Mouse (Mus musculus) heart, embryonic 14.5 days (tissue): ENCODE data around the gene Dact3. TPM values are rescaled to one million over a fixed set of nuclear protein-coding genes. Genes with fewer than 3 reads are reported as not detected.

Experiments used
- ATAC-seq: fragments of 200-750 bp; cut with Nextera tagmentation; 2 replicates; pipeline ENCODE4 v1.8.0; 2017; ENCODE audit warnings: low read depth, moderate TSS enrichment; ENCODE audit not compliant: insufficient number of reproducible peaks, insufficient read depth, low FRiP score
- H3K27ac ChIP-seq, 2 experiments: fragments of 200-500 bp in 1 of 2; fragments of 300-500 bp in 1 of 2; sonication (generic) in 1 of 2; replicated peaks in 1 of 2; 2 replicates each; pipeline ENCODE4 v1.5.1; 2012 to 2014; ENCODE audit warnings: low read depth in 2 of 2, low read length in 2 of 2, control low read depth in 1 of 2, mild to moderate bottlenecking in 1 of 2, mixed read lengths in 1 of 2; ENCODE audit not compliant: control insufficient read depth in 1 of 2, insufficient read depth in 1 of 2
- H3K27me3 ChIP-seq: fragments of 300-500 bp; sonication (generic); 2 replicates; pipeline ENCODE4 v1.6.1; 2014; ENCODE audit warnings: mild to moderate bottlenecking, low read length, control low read depth; ENCODE audit not compliant: control insufficient read depth, insufficient read depth
- H3K36me3 ChIP-seq: fragments of 300-500 bp; sonication (generic); 2 replicates; pipeline ENCODE4 v1.6.1; 2014; ENCODE audit warnings: mild to moderate bottlenecking, control low read depth, low read length, mixed read lengths; ENCODE audit not compliant: control insufficient read depth, insufficient read depth
- H3K4me1 ChIP-seq, 2 experiments: fragments of 200-500 bp in 1 of 2; fragments of 300-500 bp in 1 of 2; sonication (generic) in 1 of 2; 2 replicates each; pipeline ENCODE4 v1.6.1; 2012 to 2014; ENCODE audit warnings: low read length in 2 of 2, control low read depth in 1 of 2, mixed read lengths in 1 of 2; ENCODE audit not compliant: control insufficient read depth in 2 of 2, insufficient read depth in 2 of 2
- H3K4me2 ChIP-seq: fragments of 300-500 bp; sonication (generic); 2 replicates; pipeline ENCODE4 v1.6.1; 2014; ENCODE audit warnings: mild to moderate bottlenecking, low read length
- H3K4me3 ChIP-seq, 2 experiments: fragments of 200-500 bp in 1 of 2; fragments of 300-500 bp in 1 of 2; sonication (generic) in 1 of 2; 2 replicates each; pipeline ENCODE4 v1.5.1; 2012 to 2014; ENCODE audit warnings: low read length in 2 of 2, mild to moderate bottlenecking in 2 of 2, control low read depth in 1 of 2, low read depth in 1 of 2, moderate library complexity in 1 of 2; ENCODE audit not compliant: control insufficient read depth in 1 of 2, insufficient read depth in 1 of 2
- H3K9ac ChIP-seq: fragments of 300-500 bp; sonication (generic); 2 replicates; pipeline ENCODE4 v1.6.1; 2014; ENCODE audit warnings: mild to moderate bottlenecking, low read length
- H3K9me3 ChIP-seq: fragments of 300-500 bp; sonication (generic); 2 replicates; pipeline ENCODE4 v1.6.1; 2016; ENCODE audit warnings: low read length, control low read depth; ENCODE audit not compliant: control insufficient read depth
- WGBS: fragments of 180-500 bp; shearing (Covaris S2); extraction: QIAGEN DNeasy Blood & Tissue Kit; methylation state at CpG from one replicate; pipeline ENCODE4 v1.1.7; 2014; 5-methylcytosine and 5-hydroxymethylcytosine counted together
- polyA plus RNA-seq: library from polyadenylated mRNA; unstranded; fragments of >200 nt; fragmentation: Nextera tagmentation; extraction: Ambion mirVana; gene quantifications from 2 replicates; pipeline ENCODE4 v1.2.1, GENCODE M21; 2014

The Dact3 gene
- polyA plus RNA-seq, 1 experiment from 2014 or later = 13.8 TPM

- Histone ChIP-seq H3K27ac (peak within 1 kb of the TSS; percentile 81 to 87), H3K9ac (peak within 1 kb of the TSS; percentile 64), H3K27me3 (peaks cover 22% of the 10 kb centered on the region), H3K4me3 (peak within 1 kb of the TSS; percentile 23 to 40), H3K4me1 (peaks cover 21 to 28% of the 10 kb centered on the region in 2 experiments), H3K36me3 (peaks cover 21% of the 10 kb centered on the region), H3K4me2 (peak within 1 kb of the TSS; percentile 68), H3K9me3 (no peaks in the 10 kb centered on the region)
- peak; percentile 69 for ATAC-seq
- WGBS = under 1% methylated on average over 30 of the region's 30 CpGs
These were observed 16.7 kb downstream of the Dact3 start, which contains the start of gene Gng8 for GRCm38 (mm10) chr7:16891641-16892351. Gng8 (plus strand) TSS chr7:16891786.

DNA sequence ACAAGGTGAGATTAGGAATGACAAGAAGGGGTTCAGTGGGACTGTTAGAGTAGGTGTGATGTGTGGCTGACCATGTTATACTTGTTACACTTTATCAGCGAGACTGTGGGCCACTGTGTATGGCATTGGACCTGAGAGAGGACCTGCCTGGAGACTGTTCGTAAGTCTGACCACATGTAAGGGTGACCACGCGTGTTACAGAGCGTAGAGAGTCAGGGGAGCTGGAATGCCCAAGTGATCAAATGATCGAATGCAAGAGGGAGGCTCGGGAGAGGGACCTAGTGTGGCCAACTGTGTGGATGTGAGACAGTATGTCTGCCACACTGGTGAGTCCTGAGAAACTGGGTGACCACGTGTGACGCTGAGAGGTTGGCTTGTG is 17.2 kb downstream of the Dact3 start:
- Histone ChIP-seq H3K9ac (peak overlapping the region; percentile 27; the same call in 1 of the 2 replicates), H3K36me3 (peaks cover 15% of the 10 kb centered on the region), H3K9me3 (no peaks in the 10 kb centered on the region), H3K4me2 (peak overlapping the region; percentile 68), H3K27me3 (peaks cover 22% of the 10 kb centered on the region), H3K27ac (no peak overlapping the region), H3K4me3 (peak overlapping the region; percentile 8 to 23; a peak in 3 of 4 replicates), H3K4me1 (peaks cover 21 to 28% of the 10 kb centered on the region in 2 experiments)
- ATAC-seq = 0 out of 2 replicates have a peak, but pooled peaks have one; percentile 2
- 40% methylated on average over 9 of the region's 9 CpGs for WGBS

GRCm38 (mm10) chr7:16893612-16894011 is 18.5 kb downstream of the Dact3 start:
- Histone ChIP-seq H3K4me3 (no peak overlapping the region), H3K4me1 (peaks cover 21 to 28% of the 10 kb centered on the region in 2 experiments), H3K4me2 (peak overlapping the region; percentile 21; the same call in 1 of the 2 replicates), H3K36me3 (peaks cover 3% of the 10 kb centered on the region), H3K27me3 (peaks cover 22% of the 10 kb centered on the region), H3K27ac (no peak overlapping the region), H3K9ac (no peak overlapping the region; the same call in 1 of the 2 replicates), H3K9me3 (no peaks in the 10 kb centered on the region)
- no peak for ATAC-seq
- 13% methylated on average over 6 of the region's 6 CpGs for WGBS

DNA sequence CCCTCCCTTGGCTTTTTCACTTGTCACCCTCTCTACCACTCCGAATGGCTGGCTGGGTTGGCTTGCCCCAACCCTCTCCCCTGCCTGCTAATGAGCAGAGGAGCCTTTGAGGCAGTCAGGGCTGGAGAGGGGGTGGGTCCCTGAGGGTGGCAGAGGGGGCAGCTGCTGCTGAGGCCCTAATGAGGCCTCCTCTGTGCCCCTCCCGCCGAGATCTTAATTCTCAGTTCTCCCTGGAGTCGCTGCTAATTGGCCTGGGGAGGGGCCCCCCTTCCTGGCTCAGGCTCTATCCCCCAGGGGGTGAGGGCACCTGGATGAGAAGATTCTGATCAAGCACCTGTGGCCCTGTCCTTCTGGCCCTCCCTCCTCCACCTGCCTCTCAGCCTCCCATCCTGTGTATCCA is 19.2 kb downstream of the Dact3 start:
- WGBS = 4% methylated on average over 4 of the region's 4 CpGs
- ATAC-seq = no peak
- Histone ChIP-seq H3K27me3 (peaks cover 25% of the 10 kb centered on the region), H3K4me3 (no peak overlapping the region), H3K9me3 (no peaks in the 10 kb centered on the region), H3K36me3 (no peaks in the 10 kb centered on the region), H3K4me1 (peaks cover 21 to 28% of the 10 kb centered on the region in 2 experiments), H3K27ac (no peak overlapping the region), H3K9ac (no peak overlapping the region), H3K4me2 (peak overlapping the region; percentile 47; the same call in 1 of the 2 replicates)

DNA sequence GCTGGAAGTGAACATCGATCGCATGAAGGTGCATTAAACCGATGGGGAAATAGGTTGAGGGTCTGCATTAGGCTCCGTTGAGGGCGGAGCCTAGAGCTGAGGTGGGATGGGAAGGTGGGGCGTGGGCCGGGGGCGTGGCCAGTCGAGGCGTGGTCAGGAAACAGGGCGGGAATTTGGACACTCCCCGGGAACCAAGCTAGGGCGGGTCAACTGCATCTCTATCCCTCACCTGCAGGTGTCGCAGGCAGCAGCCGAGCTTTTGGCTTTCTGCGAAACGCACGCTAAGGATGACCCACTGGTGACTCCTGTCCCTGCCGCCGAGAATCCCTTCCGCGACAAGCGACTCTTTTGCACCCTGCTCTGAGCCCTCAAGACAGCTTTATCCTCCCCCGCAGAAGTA is 19.9 kb downstream of the Dact3 start:
- no peaks in the 10 kb centered on the region for H3K36me3 ChIP-seq
- H3K9ac ChIP-seq = 0 out of 2 replicates have a peak overlapping the region, but pooled peaks have one; percentile 9
- peak overlapping the region; percentile 5 to 21 for H3K4me3 ChIP-seq
- H3K27ac ChIP-seq = no peak overlapping the region
- H3K4me1 ChIP-seq = peaks cover 21 to 28% of the 10 kb centered on the region in 2 experiments
- under 1% methylated on average over 24 of the region's 24 CpGs for WGBS
- ATAC-seq = peak; percentile 8; the same call in 1 of the 2 replicates
- H3K27me3 ChIP-seq = peaks cover 31% of the 10 kb centered on the region
- H3K9me3 ChIP-seq = no peaks in the 10 kb centered on the region
- peak overlapping the region; percentile 47 for H3K4me2 ChIP-seq

DNA sequence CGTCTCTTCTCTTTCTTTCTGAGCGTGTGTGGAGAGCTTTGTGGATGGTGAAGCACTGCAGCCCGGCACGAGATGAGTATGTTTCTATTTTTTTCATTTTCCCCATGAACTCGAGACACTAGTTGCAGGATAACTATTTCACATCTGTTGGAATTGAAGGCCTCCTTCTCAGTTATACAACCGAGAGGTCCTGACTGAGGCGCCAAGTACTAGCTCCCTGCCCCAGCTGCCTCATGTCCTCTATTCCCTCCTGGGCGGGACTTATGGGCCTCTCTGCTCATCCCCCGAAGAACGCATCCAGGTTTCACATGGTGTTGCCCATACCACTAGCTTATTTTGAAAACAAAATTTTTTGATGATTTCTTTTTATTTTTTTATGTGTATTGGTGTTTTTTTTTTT is 20.4 kb downstream of the Dact3 start:
- ATAC-seq = no peak
- Histone ChIP-seq H3K36me3 (no peaks in the 10 kb centered on the region), H3K27me3 (peaks cover 36% of the 10 kb centered on the region), H3K4me2 (peak overlapping the region; percentile 47), H3K9ac (0 out of 2 replicates have a peak overlapping the region, but pooled peaks have one; percentile 9), H3K27ac (no peak overlapping the region), H3K9me3 (no peaks in the 10 kb centered on the region), H3K4me1 (peaks cover 21 to 25% of the 10 kb centered on the region in 2 experiments), H3K4me3 (peak overlapping the region in 1 of 2 experiments; percentile 5; a peak in 2 of 4 replicates)
- WGBS = 33% methylated on average over 10 of the region's 10 CpGs

DNA sequence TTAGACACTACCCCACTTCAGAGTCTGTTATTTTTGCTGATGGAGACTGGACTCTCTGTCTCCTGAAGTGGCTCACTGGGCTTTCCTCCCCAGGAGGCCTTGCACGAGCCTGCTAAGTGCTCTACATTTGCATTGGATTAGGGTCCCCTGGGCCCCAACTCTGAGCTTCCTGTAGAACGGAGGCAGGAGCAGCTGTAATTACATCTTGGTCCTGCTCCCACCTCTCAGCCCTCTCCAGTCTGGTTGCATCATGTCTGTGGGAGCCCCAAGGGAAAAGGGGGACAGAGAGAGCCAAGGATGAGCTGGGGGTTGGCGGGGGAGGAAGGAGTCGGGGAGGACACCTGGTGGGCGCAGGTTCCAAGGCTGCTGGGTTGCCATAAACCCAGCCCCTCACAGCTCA is 25.4 kb downstream of the Dact3 start:
- no peak for ATAC-seq
- no peak overlapping the region for H3K9ac ChIP-seq
- no peak overlapping the region for H3K4me2 ChIP-seq
- no peaks in the 10 kb centered on the region for H3K36me3 ChIP-seq
- no peak overlapping the region for H3K27ac ChIP-seq
- H3K4me1 ChIP-seq = peaks cover 1 to 13% of the 10 kb centered on the region in 2 experiments; a peak in 3 of 4 replicates
- peaks cover 39% of the 10 kb centered on the region for H3K27me3 ChIP-seq
- H3K9me3 ChIP-seq = no peaks in the 10 kb centered on the region
- no peak overlapping the region for H3K4me3 ChIP-seq
- WGBS = 36% methylated on average over 5 of the region's 5 CpGs
